Mouse (Mus musculus) liver, embryonic 15.5 days (tissue): ENCODE results near the gene Tmem182. TPM values are rescaled to one million over a fixed set of nuclear protein-coding genes. Genes with fewer than 3 reads are reported as not detected.

Experiments used
- ATAC-seq: fragments of 200-750 bp; cut with Nextera tagmentation; 2 replicates; pipeline ENCODE4 v1.8.0; 2017; ENCODE audit warnings: moderate number of reproducible peaks, mild to moderate bottlenecking, moderate library complexity; ENCODE audit not compliant: insufficient read depth
- H3K27ac ChIP-seq: fragments of 300-500 bp; sonication (generic); replicated peaks from 2 replicates; pipeline ENCODE4 v1.5.1; 2015; ENCODE audit warnings: mild to moderate bottlenecking, inconsistent platforms
- H3K27me3 ChIP-seq: fragments of 300-500 bp; sonication (generic); 2 replicates; pipeline ENCODE4 v1.6.1; 2015; ENCODE audit warnings: mild to moderate bottlenecking, inconsistent platforms
- H3K36me3 ChIP-seq: fragments of 300-500 bp; sonication (generic); replicated peaks from 2 replicates; pipeline ENCODE4 v1.6.1; 2015; ENCODE audit warnings: moderate library complexity, mild to moderate bottlenecking, inconsistent platforms
- H3K4me1 ChIP-seq: fragments of 300-500 bp; sonication (generic); replicated peaks from 2 replicates; pipeline ENCODE4 v1.6.1; 2015; ENCODE audit warnings: inconsistent platforms
- H3K4me2 ChIP-seq: fragments of 300-500 bp; sonication (generic); 2 replicates; pipeline ENCODE4 v1.6.1; 2015; ENCODE audit warnings: moderate library complexity, mild to moderate bottlenecking, inconsistent platforms
- H3K4me3 ChIP-seq: fragments of 300-500 bp; sonication (generic); replicated peaks from 2 replicates; pipeline ENCODE4 v1.5.1; 2015; ENCODE audit warnings: mild to moderate bottlenecking, inconsistent platforms
- H3K9ac ChIP-seq: fragments of 300-500 bp; sonication (generic); 2 replicates; pipeline ENCODE4 v1.6.1; 2015; ENCODE audit warnings: moderate library complexity, mild to moderate bottlenecking, inconsistent platforms
- H3K9me3 ChIP-seq: fragments of 300-500 bp; sonication (generic); replicated peaks from 2 replicates; pipeline ENCODE4 v1.6.1; 2016; ENCODE audit warnings: inconsistent platforms
- WGBS: fragments of 180-500 bp; shearing (Covaris S2); methylation state at CpG from one replicate; pipeline ENCODE4 v1.1.7; 2015; ENCODE audit warnings: mixed read lengths; ENCODE audit not compliant: insufficient replicate concordance; 5-methylcytosine and 5-hydroxymethylcytosine counted together
- polyA plus RNA-seq: library from polyadenylated mRNA; unstranded; fragments of >200 nt; fragmentation: Nextera tagmentation; extraction: Ambion mirVana; gene quantifications from 2 replicates; pipeline ENCODE4 v1.2.1, GENCODE M21; 2015

Tmem182 gene
- polyA plus RNA-seq, 1 experiment from 2014 or later = 0.75 TPM

DNA sequence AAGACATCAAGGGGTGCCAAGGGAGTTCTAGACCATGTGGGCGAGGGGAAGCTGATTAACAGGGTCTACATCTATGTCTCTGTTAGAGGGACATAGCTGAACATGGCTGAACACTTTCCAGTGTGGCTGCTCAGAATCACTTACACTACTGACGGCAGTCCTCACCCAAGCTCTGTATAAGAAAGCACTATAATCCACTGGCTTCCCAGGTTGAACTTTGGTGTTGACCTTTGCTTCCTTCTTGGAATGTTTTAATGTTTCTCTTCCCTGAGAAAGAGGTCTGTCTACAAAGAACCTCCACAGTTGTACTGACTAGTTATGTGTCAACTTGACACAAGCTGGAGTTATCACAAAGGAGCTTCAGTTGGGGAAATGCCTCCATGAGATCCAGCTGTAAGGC lies 29.3 kb upstream of the Tmem182 start:
- ATAC-seq = no peak
- H3K27me3 ChIP-seq = no peaks in the 10 kb centered on the region
- H3K36me3 ChIP-seq = peaks cover 16% of the 10 kb centered on the region; the same call in 1 of the 2 replicates
- H3K4me1 ChIP-seq = peaks cover 13% of the 10 kb centered on the region
- 70% methylated on average over 2 of the region's 2 CpGs for WGBS
- no peaks in the 10 kb centered on the region for H3K9me3 ChIP-seq
- no peak overlapping the region for H3K9ac ChIP-seq
- no peak overlapping the region for H3K4me3 ChIP-seq
- no peak overlapping the region for H3K27ac ChIP-seq
- no peak overlapping the region for H3K4me2 ChIP-seq

DNA sequence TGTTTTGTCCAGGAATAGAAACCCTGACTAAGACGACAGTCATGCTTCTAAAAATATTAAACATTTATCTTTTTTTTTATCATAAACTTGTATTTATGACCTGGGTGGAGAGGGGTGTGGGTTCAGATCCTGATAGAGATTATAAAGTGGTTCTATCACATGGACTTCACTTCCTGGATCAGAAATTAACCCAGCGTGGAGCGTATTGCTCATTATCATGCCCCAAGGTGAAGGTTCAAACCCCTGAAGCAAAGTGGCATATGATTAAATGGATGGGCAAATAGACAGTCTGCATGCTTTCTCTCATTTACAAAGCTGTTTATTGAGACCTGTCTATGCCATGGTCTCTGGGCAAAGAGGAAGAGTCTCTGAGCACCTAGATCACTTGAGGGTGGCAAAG lies 28.6 kb upstream of the Tmem182 start:
- WGBS = 70% methylated on average over 3 of the region's 3 CpGs
- Histone ChIP-seq H3K27me3 (no peaks in the 10 kb centered on the region), H3K4me1 (0 out of 2 replicates have a peak, but pooled peaks cover 7% of the 10 kb centered on the region), H3K9me3 (no peaks in the 10 kb centered on the region), H3K4me3 (no peak overlapping the region), H3K27ac (no peak overlapping the region), H3K36me3 (peaks cover 16% of the 10 kb centered on the region; the same call in 1 of the 2 replicates), H3K4me2 (no peak overlapping the region), H3K9ac (no peak overlapping the region)
- ATAC-seq = no peak

- Histone ChIP-seq H3K27me3 (no peaks in the 10 kb centered on the region), H3K4me3 (no peak overlapping the region), H3K4me1 (no peaks in the 10 kb centered on the region), H3K27ac (no peak overlapping the region), H3K36me3 (peaks cover 15% of the 10 kb centered on the region; the same call in 1 of the 2 replicates), H3K9me3 (no peaks in the 10 kb centered on the region), H3K4me2 (no peak overlapping the region), H3K9ac (no peak overlapping the region)
- ATAC-seq = no peak
- WGBS = 83% methylated on average over 7 of the region's 7 CpGs
Measured at GRCm38 (mm10) chr1:40783450-40783849, 22.0 kb upstream of the Tmem182 start.

- WGBS = 80% methylated on average over 9 of the region's 9 CpGs
Measured at GRCm38 (mm10) chr1:40784306-40784705, 21.1 kb upstream of the Tmem182 start.

DNA sequence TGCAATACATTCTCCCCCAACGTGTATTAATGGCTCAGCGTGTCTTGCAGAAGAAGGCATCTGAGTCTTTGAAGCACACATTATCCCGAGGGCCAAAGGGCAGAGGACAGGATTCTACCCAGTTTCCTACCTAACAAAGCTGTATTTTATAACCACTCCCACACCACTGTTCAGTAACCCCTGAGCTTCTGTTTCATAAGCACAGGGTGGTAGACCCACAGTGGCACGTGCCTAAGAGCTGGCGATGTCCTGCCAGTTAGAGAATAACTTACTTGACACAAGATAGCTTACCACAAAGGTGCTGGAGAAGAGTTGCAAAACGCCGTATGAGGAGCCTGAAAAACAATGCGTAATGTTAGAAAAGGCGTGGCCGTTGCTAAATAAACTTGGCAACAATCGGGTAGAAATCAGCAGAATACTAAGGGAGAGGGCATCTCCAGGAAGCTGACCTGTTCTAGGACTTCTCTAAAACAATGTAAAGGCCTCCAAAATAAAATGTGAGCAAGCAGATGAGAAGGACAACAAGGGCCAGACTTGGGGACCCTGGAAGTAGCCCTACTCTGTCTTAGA lies 19.4 kb upstream of the Tmem182 start:
- Histone ChIP-seq H3K4me1 (peaks cover 15% of the 10 kb centered on the region), H3K9ac (no peak overlapping the region), H3K4me3 (no peak overlapping the region), H3K27me3 (no peaks in the 10 kb centered on the region), H3K4me2 (no peak overlapping the region), H3K9me3 (no peaks in the 10 kb centered on the region), H3K27ac (no peak overlapping the region), H3K36me3 (no peaks in the 10 kb centered on the region)
- WGBS = 70% methylated on average over 11 of the region's 11 CpGs
- ATAC-seq = no peak

More at GRCm38 (mm10) chr1:40784306-40784705, 21.1 kb upstream of the Tmem182 start:
- H3K9ac ChIP-seq = no peak overlapping the region
- no peak overlapping the region for H3K4me3 ChIP-seq
- no peak overlapping the region for H3K4me2 ChIP-seq
- no peak overlapping the region for H3K27ac ChIP-seq
- H3K36me3 ChIP-seq = 0 out of 2 replicates have a peak, but pooled peaks cover 7% of the 10 kb centered on the region
- no peaks in the 10 kb centered on the region for H3K4me1 ChIP-seq
- ATAC-seq = no peak
- H3K9me3 ChIP-seq = no peaks in the 10 kb centered on the region
- no peaks in the 10 kb centered on the region for H3K27me3 ChIP-seq

GRCm38 (mm10) chr1:40788956-40789355 lies 16.4 kb upstream of the Tmem182 start:
- Histone ChIP-seq H3K36me3 (no peaks in the 10 kb centered on the region), H3K4me3 (no peak overlapping the region), H3K4me2 (no peak overlapping the region), H3K9me3 (no peaks in the 10 kb centered on the region), H3K9ac (no peak overlapping the region), H3K27me3 (no peaks in the 10 kb centered on the region), H3K4me1 (peaks cover 17% of the 10 kb centered on the region), H3K27ac (no peak overlapping the region)
- WGBS = 74% methylated on average over 6 of the region's 6 CpGs
- ATAC-seq = no peak

GRCm38 (mm10) chr1:40789666-40790233 lies 15.7 kb upstream of the Tmem182 start:
- peak overlapping the region; percentile 79 for H3K4me2 ChIP-seq
- peaks cover 17% of the 10 kb centered on the region for H3K4me1 ChIP-seq
- no peak for ATAC-seq
- peak overlapping the region; percentile 67 for H3K9ac ChIP-seq
- 37% methylated on average over 5 of the region's 5 CpGs for WGBS
- no peaks in the 10 kb centered on the region for H3K36me3 ChIP-seq
- peak overlapping the region; percentile 68 for H3K4me3 ChIP-seq
- H3K9me3 ChIP-seq = no peaks in the 10 kb centered on the region
- H3K27ac ChIP-seq = no peak overlapping the region
- H3K27me3 ChIP-seq = no peaks in the 10 kb centered on the region

- Histone ChIP-seq H3K4me2 (peak within 1 kb of the TSS; percentile 79), H3K9ac (peak within 1 kb of the TSS; percentile 67), H3K4me3 (peak within 1 kb of the TSS; percentile 68), H3K27me3 (no peaks in the 10 kb centered on the region), H3K27ac (peak within 1 kb of the TSS; percentile 12; the same call in 1 of the 2 replicates), H3K4me1 (peaks cover 17% of the 10 kb centered on the region), H3K36me3 (no peaks in the 10 kb centered on the region), H3K9me3 (no peaks in the 10 kb centered on the region)
- 3% methylated on average over 38 of the region's 38 CpGs for WGBS
- ATAC-seq = peak; percentile 87
Measured at GRCm38 (mm10) chr1:40790324-40791141, 14.9 kb upstream of the Tmem182 start, which contains the start of gene Mfsd9. Gene Mfsd9 (minus strand): TSS chr1:40790687.

- no peak overlapping the region for H3K27ac ChIP-seq
- ATAC-seq = no peak
- H3K36me3 ChIP-seq = no peaks in the 10 kb centered on the region
- whole genome bisulfite sequencing = 78% methylated on average over 1 of the region's 1 CpGs
- H3K27me3 ChIP-seq = no peaks in the 10 kb centered on the region
- H3K4me3 ChIP-seq = no peak overlapping the region
- no peaks in the 10 kb centered on the region for H3K9me3 ChIP-seq
- no peak overlapping the region for H3K9ac ChIP-seq
- no peak overlapping the region for H3K4me2 ChIP-seq
- H3K4me1 ChIP-seq = peaks cover 5% of the 10 kb centered on the region
Measured at GRCm38 (mm10) chr1:40795508-40795907, 9.9 kb upstream of the Tmem182 start.

GRCm38 (mm10) chr1:40797348-40797747 lies 8.1 kb upstream of the Tmem182 start:
- 11% methylated on average over 5 of the region's 5 CpGs for WGBS
- no peaks in the 10 kb centered on the region for H3K27me3 ChIP-seq
- H3K4me3 ChIP-seq = no peak overlapping the region
- H3K4me2 ChIP-seq = no peak overlapping the region
- H3K27ac ChIP-seq = no peak overlapping the region
- no peaks in the 10 kb centered on the region for H3K9me3 ChIP-seq
- H3K9ac ChIP-seq = no peak overlapping the region
- no peaks in the 10 kb centered on the region for H3K4me1 ChIP-seq
- no peaks in the 10 kb centered on the region for H3K36me3 ChIP-seq
- ATAC-seq = no peak

DNA sequence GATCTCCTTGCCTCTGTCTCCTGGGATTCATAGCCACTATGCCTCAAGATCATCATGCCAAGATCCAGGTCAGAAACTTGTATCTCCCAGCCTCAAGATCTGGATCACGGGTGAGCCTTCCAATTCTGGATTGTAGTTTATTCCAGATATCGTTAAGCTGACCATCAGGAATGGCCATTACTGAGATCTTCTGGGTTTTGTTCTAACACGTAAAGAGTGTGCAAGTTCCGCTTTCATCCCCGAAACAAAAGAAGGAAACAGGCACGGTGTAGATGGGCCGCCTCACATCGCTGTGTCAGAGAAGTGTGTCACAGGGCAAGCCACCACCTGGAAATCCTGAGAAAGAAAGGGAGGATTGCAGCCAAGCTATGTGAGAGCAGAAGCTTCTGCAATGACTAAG lies 6.3 kb upstream of the Tmem182 start:
- Histone ChIP-seq H3K4me2 (no peak overlapping the region), H3K9me3 (no peaks in the 10 kb centered on the region), H3K36me3 (no peaks in the 10 kb centered on the region), H3K4me3 (no peak overlapping the region), H3K27me3 (no peaks in the 10 kb centered on the region), H3K27ac (no peak overlapping the region), H3K4me1 (no peaks in the 10 kb centered on the region), H3K9ac (no peak overlapping the region)
- no peak for ATAC-seq
- WGBS = 62% methylated on average over 8 of the region's 8 CpGs
